Mouse (Mus musculus) CD8-positive naive resting alpha-beta T cell, adult 57 days (primary cell): ENCODE data around the gene Dnhd1. TPM values are rescaled to one million over a fixed set of nuclear protein-coding genes. Genes with fewer than 3 reads are reported as not detected.

ENCODE experiments used
- total RNA-seq: library from RNA; stranded (reverse); gene quantifications from one replicate; pipeline ENCODE4 v1.2.4, GENCODE M21; 2023

Gene Dnhd1
- total RNA-seq, result 4.7 TPM

DNA sequence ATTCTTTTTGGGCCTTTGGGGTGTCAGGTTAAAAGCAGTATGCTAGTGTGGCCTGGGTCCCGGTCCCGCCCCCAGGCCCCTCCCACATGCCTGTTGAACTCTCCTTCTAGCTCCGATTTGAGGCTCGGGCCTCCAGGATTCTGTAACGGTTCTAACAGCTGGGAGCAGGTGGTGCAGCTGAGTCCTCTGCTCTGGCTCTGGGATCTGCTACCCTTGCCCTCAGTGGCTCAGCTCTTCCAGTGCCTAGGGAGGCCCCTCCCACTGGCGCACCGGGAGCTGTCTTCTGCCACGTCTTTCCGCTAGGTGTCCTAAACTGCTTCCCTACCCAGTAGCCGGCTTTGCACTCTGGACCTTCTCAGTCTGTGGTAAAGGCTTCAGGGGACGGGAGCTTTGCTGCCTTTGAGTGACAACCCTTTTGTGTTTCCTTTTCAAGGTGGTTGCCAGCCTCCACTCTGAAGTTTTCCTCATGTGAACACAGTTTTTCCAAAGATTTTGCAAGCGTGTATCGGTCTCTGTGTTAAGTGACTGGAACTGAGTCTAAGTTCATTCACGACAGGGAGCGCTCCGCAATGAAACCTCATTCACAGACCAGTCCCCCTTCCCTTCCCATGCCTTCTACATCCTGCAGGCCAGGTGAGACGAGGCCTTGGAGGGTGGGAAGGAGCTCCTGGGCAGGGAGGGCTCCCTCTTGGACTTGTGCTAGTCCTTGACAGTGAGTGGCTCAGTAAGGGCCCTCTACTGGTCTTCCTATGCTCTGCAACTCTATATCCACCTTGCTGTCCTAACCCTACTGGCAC, at the start of gene Dnhd1:
Gene Dnhd1 (plus strand): TSS at position 189 of the 797 bp plus-strand sequence.

DNA sequence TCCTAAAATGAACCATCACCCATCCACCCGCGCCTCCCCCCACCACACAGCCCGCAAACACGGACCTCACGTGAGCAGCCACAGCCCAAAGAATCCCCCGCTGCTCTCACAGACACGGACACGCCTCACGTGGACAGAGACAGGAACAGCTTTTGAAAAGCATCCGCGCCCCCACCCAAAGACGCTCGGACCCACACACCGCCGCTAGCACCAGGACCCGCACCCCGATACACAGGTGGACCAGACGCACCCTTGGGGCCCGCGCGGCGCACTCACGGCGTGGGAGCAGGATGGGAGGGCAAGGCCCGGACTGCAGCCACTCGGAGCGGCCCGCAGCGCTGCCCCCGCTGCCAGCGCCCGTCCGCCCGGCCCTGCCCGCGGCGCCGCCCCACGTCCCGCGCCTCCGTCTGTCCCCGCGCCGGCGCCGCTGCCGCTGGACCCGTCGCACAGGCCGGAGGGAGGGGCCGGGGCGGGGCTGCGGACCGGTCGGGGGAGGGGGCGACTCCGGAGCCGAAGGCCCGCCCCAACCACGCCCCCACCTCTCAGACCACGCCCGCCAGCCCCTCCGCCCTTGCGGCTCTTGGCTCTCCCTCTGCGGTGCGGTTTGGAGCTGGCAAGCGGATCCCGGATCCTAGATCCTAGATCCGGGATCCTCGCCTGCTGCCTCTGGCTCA, 17.4 kb upstream of the Dnhd1 start, which contains the start of gene Trim3:
Gene Trim3 (minus strand): TSS at position 445 of the 674 bp plus-strand sequence.

DNA sequence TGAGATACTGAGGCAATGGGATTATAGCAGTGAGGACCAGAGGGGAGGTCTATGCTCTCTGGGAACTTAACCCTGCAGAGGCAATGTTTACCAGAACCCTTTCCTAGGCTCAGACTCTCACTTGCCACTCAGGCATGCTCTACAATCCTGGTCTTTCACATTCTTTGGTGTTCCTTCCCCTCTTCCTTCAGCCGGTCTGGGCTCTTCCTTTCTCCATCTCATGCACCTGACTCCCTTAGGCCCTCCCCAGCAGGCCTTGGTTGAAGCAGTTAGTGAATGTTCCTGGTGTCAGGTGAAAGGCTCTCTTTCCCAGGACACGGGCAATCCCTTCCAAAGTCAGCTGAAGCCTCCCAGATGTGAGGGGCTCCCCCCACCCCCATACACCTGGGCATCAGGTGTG, 10.9 kb upstream of the Dnhd1 start, which contains the start of gene Timm10b:
Gene Timm10b (plus strand): TSS at position 301 of the 400 bp plus-strand sequence.

DNA sequence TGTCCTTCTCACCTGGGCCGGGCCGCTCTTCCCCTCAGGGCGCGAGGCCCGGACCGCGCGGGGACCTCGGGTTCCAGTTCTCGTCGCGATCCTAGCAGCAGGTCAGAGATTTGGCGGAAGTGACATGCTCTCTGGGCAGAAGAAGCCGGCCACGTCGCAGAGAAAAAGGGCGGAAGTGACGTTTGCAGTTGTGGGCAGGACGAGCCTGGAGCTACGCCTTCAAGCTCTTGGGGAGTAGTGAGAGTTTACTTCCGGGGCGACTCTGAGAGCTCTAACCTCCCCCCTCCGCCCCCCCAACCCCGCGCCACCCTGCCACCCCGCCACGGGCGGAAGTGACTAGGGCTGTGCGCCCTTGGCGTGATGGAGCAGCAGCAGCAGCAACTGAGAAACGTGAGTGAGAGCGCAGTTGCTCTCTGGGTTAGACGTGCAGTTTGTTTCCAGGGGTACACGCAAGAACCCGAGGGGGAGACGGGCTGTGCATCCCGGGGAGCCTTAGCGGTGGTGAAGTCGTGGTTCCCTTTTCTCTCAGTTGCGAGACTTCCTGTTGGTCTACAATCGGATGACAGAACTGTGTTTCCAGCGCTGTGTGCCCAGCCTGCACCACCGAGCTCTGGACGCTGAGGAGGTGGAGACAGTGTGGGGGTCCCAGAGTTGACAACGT, 10.3 kb upstream of the Dnhd1 start, which contains the start of the genes Arfip2 and Gm45799:
Gene Arfip2 (minus strand): TSS at position 184 of the 661 bp plus-strand sequence.
Gene Gm45799 (plus strand): TSS at position 320 of the 661 bp plus-strand sequence.

DNA sequence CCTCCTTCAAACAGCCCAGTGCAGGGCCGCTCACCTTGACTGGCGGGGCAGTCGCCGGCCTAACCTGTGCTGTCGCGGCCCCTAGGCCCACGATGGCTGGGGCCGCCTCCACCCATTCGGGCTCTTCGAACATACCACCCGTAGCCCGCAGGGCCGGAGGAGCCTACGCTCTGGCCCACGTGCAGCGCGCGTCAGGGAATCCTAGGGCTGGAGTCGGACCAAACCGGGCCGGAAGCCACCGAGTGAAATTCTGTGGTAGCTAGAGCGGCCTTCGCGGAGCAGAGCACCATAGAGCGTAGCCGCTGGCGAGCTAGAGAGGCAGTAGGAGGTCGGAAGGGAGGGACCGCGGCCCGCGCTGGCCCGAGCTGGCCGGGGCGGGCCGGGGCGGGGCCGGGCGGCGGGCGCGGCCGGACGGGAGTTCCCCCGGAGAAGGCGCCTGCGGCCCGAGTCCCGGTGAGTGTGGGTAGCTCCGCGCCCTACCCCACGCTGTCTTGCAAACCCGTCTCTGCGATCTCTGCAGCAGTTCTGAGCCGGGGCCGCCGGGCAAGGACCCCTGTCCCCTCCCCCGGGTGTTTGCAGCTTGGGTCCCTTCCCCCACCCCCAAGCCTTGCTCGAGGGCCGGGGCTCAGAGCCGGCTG, 85.8 kb downstream of the Dnhd1 start, which contains the start of gene Ilk:
Gene Ilk (plus strand): TSS at position 329 of the 638 bp plus-strand sequence.

DNA sequence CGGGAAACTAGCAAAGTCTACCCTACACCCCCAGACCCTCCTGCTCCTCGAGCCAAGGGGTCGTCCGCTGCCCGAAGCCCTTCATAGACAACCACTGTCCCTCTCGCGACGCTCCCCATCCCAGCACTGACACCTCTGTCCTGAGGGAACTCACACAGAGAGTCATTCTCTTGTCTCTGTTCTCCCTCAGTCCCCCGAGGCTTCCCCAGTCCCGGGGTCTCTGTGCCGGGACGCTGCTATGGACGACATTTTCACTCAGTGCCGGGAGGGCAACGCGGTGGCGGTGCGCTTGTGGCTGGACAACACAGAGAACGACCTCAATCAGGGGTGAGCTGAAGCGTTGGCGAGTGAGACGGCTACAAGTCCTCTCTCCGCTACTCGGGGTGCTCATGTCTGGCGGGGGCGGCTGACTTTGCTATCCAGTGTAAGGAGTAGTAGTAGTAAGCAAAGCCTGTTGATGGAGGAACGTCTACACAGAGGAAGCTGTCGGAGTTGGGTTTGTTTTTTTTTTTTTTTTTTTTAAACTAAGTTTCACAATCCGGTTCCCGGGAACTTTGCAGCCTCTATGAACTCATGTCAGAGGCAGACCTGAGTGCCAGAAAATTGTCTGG, 86.4 kb downstream of the Dnhd1 start, which contains the start of gene Rrp8:
Gene Rrp8 (minus strand): TSS at position 475 of the 611 bp plus-strand sequence.

DNA sequence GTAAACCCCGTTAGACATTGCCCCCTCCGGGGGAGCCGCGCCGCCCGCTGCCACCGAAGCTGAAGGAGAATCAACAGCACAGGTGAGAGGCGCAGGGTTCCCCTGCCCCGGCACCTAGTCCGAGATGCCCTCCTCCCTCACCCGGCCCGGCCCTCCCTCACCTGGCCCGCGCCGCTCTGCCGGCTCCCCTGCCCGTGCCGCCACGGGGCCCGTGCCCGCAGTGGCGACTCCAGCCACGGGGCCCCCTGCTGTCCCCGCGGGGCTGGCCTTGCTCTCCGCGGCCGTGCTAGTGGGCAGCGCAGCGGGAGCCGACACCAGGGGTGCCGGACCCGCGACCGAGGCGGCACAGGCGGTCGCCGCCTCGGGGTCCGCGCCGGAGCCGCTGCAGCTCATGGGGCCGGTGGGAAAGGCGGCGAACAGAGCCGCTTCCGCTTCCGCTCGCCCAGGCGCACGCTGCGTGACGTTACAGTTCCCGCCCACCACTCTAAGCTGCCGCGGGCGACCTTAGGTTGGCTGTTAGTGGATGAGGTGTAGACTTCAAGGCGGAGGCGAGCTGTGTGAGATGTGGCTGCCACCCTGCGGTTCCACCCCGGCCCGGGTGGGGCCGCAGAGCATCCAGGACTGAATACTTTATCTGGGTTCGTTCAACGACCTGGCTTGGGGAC, 93.4 kb downstream of the Dnhd1 start, which contains the start of gene Taf10:
Gene Taf10 (minus strand): TSS at position 436 of the 665 bp plus-strand sequence.

DNA sequence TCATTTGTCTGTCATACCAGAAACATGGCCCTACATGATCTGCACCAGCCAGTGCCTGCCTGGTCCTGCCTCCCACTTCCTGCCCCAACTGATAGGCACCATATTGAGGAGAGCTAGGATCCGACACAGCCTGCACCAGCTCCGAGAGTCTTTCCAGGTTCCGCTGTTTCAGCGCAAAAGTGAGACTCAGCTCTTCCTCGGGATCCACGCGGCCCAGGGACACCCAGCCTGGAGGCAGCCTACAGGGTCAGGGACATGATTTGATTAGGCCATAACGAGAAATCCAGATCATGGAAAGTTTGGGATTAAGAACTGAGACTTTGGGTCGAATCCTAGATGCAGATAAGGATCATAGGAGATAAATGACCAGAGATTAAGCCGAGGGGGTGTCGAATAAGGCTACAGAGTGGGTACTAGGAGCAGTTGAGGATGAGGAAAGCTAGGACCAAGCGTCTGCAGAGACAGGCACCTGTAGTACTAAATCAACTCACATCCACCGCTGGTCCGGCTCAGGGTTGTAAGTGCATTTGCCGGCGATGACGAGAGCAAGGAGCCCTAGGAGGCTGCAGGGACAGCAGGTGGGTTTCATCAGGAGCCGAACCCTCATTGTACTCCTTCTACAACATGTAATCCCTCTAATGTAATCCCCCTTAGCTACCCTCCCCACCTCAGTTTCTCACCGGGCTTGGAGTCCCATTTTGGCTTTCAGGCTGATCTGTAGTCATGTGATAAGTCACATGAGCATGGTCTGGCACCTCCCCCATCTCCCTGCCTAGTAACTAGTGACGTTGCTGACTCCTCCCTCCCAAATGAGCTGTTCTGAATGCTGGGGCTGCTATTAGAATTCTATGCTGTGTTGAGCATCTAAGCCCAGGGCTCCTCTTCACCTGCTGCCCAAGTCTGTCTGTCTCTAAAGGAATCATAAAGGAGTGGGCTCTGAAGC, 101.1 kb downstream of the Dnhd1 start, which contains the start of gene Tpp1:
Gene Tpp1 (minus strand): TSS at position 745 of the 943 bp plus-strand sequence.

Other genes with a start within 250 kb of the Dnhd1 start
- not detected for gene Cnga4, start 246.3 kb upstream of the Dnhd1 start, total RNA-seq
- gene Cckbr, start 225.1 kb upstream of the Dnhd1 start, total RNA-seq, result not detected
- gene Cavin3, start 168.5 kb upstream of the Dnhd1 start, total RNA-seq, result not detected
- 21.5 TPM for gene Smpd1, start 96.5 kb upstream of the Dnhd1 start, total RNA-seq
- 2.6 TPM for gene Apbb1, start 69.2 kb upstream of the Dnhd1 start, total RNA-seq
- gene Hpx, start 50.7 kb upstream of the Dnhd1 start, total RNA-seq, result not detected
- 17.5 TPM for gene Trim3, start 17.3 kb upstream of the Dnhd1 start, total RNA-seq
- 68.0 TPM for gene Timm10b, start 10.8 kb upstream of the Dnhd1 start, total RNA-seq
- gene Arfip2, start 10.4 kb upstream of the Dnhd1 start, total RNA-seq, result 31.9 TPM
- 8.8 TPM for gene Gm45799, start 10.3 kb upstream of the Dnhd1 start, total RNA-seq
- gene Ilk, start 85.8 kb downstream of the Dnhd1 start, total RNA-seq, result 93.6 TPM
- 20.0 TPM for gene Rrp8, start 86.6 kb downstream of the Dnhd1 start, total RNA-seq
- gene Taf10, start 93.5 kb downstream of the Dnhd1 start, total RNA-seq, result 190 TPM
- gene Tpp1, start 101.4 kb downstream of the Dnhd1 start, total RNA-seq, result 50.2 TPM
- gene Dchs1, start 136.8 kb downstream of the Dnhd1 start, total RNA-seq, result 0.03 TPM
- gene Mrpl17, start 160.3 kb downstream of the Dnhd1 start, total RNA-seq, result 59.0 TPM